Mouse (Mus musculus) layer of hippocampus, postnatal 14 days (tissue): Measurements from ENCODE around the gene Sycp2. TPM values are rescaled to one million over a fixed set of nuclear protein-coding genes. Genes with fewer than 3 reads are reported as not detected.

Experiments used
- DNase-seq, 2 experiments: peaks; one replicate each; pipeline ENCODE4 v3.0.0; 2021 to 2022; ENCODE audit warnings: low spot score in 2 of 2, mixed read lengths in 1 of 2
- total RNA-seq, 2 experiments: library from RNA; stranded (reverse); gene quantifications; 2 replicates each; pipeline ENCODE4 v1.2.3; 2021

Gene Sycp2
- total RNA-seq, 2 experiments from 2014 or later: 0.53 to 1.2 TPM

GRCm38 (mm10) chr2:178304669-178305068 lies 102.8 kb downstream of the Sycp2 start:
- DNase-seq: no peak

- no peak for DNase-seq
These were observed 103.3 kb downstream of the Sycp2 start for GRCm38 (mm10) chr2:178304188-178304529.

GRCm38 (mm10) chr2:178303453-178304187 lies 103.9 kb downstream of the Sycp2 start:
- DNase-seq: peak in 1 of 2 experiments; percentile 59

Other genes with a start within 250 kb of the Sycp2 start
- 1 to 10 TPM; 8.0 to 8.1 TPM for gene Ppp1r3d, start 6.8 kb upstream of the Sycp2 start, total RNA-seq
- gene Fam217b, start 6.8 kb upstream of the Sycp2 start, total RNA-seq: 10 to 100 TPM; 32.4 to 33.3 TPM
- gene Cdh26, start 22.8 kb upstream of the Sycp2 start, total RNA-seq: under 1 TPM in 1 of 2 experiments, not detected in 1; 0.30 TPM